Mouse (Mus musculus) midbrain, embryonic 14.5 days (tissue): Measurements from ENCODE around the gene Vat1l. TPM values are rescaled to one million over a fixed set of nuclear protein-coding genes. Genes with fewer than 3 reads are reported as not detected.

Source experiments
- polyA plus RNA-seq: library from polyadenylated mRNA; unstranded; fragments of >200 nt; fragmentation: Nextera tagmentation; extraction: Ambion mirVana; gene quantifications from 2 replicates; pipeline ENCODE4 v1.2.1, GENCODE M21; 2014

Gene Vat1l
- polyA plus RNA-seq, 1 experiment from 2014 or later = 29.5 TPM

Other genes with a start within 250 kb of the Vat1l start
- gene Nudt7, start 72.1 kb upstream of the Vat1l start, polyA plus RNA-seq = 3.0 and 3.1 TPM in 2 replicates
- gene Clec3a, start 212.5 kb downstream of the Vat1l start, polyA plus RNA-seq = not detected in 2 replicates
- gene Wwox, start 234.0 kb downstream of the Vat1l start, polyA plus RNA-seq = 11.4 and 12.9 TPM in 2 replicates